Mouse (Mus musculus) urinary bladder, postnatal 14 days (tissue): ENCODE data around the gene Sfta2.

Experiments
- DNase-seq: peaks from one replicate; pipeline ENCODE4 v3.0.0; 2021; ENCODE audit warnings: low spot score

The Sfta2 gene

GRCm38 (mm10) chr17:35601249-35601648 is at the start of gene Sfta2:
Gene Sfta2, plus strand, starts transcription at chr17:35601549.
- DNase-seq: no peak

- no peak for DNase-seq
Observed at GRCm38 (mm10) chr17:35551881-35552414, 49.4 kb upstream of the Sfta2 start, which contains the start of gene Cdsn. Gene Cdsn, plus strand, starts transcription at chr17:35552128.

- no peak for DNase-seq
Observed at GRCm38 (mm10) chr17:35554321-35554720, 47.0 kb upstream of the Sfta2 start.

- no peak for DNase-seq
Observed at GRCm38 (mm10) chr17:35554761-35555397, 46.5 kb upstream of the Sfta2 start.

- no peak for DNase-seq
Observed at GRCm38 (mm10) chr17:35556186-35556765, 45.1 kb upstream of the Sfta2 start.

- peak; percentile 77 for DNase-seq
Observed at GRCm38 (mm10) chr17:35556812-35557211, 44.5 kb upstream of the Sfta2 start.

GRCm38 (mm10) chr17:35557351-35557750 is 44.0 kb upstream of the Sfta2 start:
- DNase-seq: peak; percentile 45

- no peak for DNase-seq
Observed at GRCm38 (mm10) chr17:35558216-35558615, 43.1 kb upstream of the Sfta2 start.

GRCm38 (mm10) chr17:35567150-35567549 is 34.2 kb upstream of the Sfta2 start, which contains the start of gene 2300002M23Rik:
Gene 2300002M23Rik, plus strand, starts transcription at chr17:35567450.
- no peak for DNase-seq

- DNase-seq: no peak
Observed at GRCm38 (mm10) chr17:35567767-35568166, 33.6 kb upstream of the Sfta2 start.

- DNase-seq: no peak
Observed at GRCm38 (mm10) chr17:35569091-35569944, 32.0 kb upstream of the Sfta2 start.

- DNase-seq: no peak
Observed at GRCm38 (mm10) chr17:35570836-35571235, 30.5 kb upstream of the Sfta2 start.

- DNase-seq: no peak
Observed at GRCm38 (mm10) chr17:35571477-35571876, 29.9 kb upstream of the Sfta2 start.

GRCm38 (mm10) chr17:35578211-35578610 is 23.1 kb upstream of the Sfta2 start:
- peak; percentile 89 for DNase-seq

- DNase-seq: no peak
Observed at GRCm38 (mm10) chr17:35582900-35583299, 18.4 kb upstream of the Sfta2 start.

- peak; percentile 85 for DNase-seq
Observed at GRCm38 (mm10) chr17:35584330-35584937, 16.9 kb upstream of the Sfta2 start.

- DNase-seq: no peak
Observed at GRCm38 (mm10) chr17:35587291-35587690, 14.1 kb upstream of the Sfta2 start.

- DNase-seq: no peak
Observed at GRCm38 (mm10) chr17:35588387-35588786, 13.0 kb upstream of the Sfta2 start.

GRCm38 (mm10) chr17:35590410-35591218 is 10.7 kb upstream of the Sfta2 start:
- peak; percentile 88 for DNase-seq

GRCm38 (mm10) chr17:35591219-35591578 is 10.2 kb upstream of the Sfta2 start:
- DNase-seq: no peak

- no peak for DNase-seq
Observed at GRCm38 (mm10) chr17:35591731-35592130, 9.6 kb upstream of the Sfta2 start.
